Mouse (Mus musculus) retina, embryonic 14.5 days (tissue): ENCODE data around the gene Lrp1.

ENCODE experiments used
- DNase-seq: peaks from one replicate; pipeline ENCODE4 v3.0.0-alpha.2; 2015; ENCODE audit warnings: low spot score

Lrp1 gene

DNA sequence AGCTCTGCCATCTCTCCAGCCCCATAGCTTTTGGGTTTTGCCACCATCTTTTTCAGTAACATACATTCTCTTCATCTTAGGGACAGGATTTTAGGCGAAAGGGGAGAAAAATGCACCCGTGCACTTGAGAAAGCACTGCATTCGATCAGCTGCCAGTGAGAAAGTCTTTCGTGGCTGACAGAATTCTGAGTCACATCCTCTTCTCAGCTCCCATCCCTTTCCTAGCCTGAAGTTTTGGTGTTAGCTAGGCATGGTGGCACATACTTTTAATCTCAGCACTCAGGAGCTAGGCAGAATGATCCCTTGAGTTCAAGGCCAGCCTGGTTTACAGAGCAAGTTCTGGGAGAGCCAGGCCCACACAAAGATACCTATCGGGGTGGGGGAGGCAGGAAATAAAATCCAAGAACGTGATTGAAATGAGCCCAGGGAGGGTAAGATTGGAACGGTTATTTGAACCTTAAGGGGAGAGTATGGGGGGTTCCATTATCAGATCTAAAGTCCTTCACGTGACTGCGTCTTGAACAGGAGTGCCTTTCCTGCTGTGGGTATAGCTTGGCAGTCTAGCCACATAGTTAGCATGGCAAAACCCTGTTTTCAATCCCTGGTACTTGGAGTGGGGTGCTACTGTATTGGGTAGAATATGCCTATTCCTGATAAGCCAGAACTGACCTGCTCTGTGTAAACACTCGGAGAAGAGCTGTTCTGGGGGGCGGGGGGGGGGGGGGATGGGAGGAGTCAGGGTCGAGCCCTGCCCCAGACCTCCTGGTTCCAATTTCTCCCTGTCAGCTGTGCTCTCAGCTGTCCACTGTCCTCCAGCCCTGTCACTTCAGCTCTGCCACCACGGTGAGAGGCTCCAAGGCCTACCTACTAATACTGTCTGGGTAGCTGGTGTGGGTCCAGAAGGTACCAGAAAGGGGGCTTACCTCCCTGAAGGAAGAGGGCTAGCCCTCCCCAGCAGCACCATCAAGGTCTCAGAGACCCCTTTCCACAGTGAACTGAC lies 119.8 kb downstream of the Lrp1 start, which contains the start of gene Stac3:
Gene Stac3 (plus strand): TSS at position 793 of the 1,000 bp plus-strand sequence.
- no peak for DNase-seq

DNA sequence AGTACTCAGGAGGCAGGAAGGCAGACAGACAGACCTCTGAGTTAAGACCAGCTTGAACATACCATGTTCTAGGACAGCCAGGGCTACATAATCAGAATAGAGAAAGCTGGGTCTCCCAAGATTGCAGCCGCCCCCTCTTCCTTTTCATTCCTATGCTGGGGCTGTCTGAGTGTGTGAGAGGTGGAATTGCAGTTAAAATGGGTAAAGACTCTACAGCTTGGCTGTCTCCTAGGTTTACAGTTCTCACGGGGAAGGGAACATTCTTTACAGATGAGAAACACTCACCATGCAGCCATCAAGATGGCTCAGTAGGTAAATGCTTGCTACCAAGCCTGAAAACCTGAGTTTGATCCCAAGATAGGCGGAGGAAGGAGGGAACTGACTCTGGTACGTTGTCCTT lies 120.9 kb downstream of the Lrp1 start:
- no peak for DNase-seq

DNA sequence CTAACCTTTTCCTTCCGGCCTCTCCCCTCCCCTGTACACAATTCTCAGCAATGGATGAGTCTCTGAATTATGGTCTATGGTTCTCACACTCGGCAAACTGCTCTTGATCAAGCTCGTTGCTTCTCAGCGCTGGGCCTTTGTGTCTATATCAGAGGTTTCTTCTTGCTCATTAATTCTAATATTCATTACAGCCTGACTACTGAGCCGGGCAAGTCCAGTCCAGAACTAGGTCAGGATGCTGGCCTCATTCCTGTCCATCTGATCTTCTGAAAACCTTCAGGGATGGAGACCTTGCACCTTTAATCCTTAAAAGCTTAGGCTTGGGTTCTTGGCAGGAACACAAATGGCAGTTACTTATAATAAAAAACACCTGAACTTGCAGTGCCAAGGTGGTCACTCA lies 121.4 kb downstream of the Lrp1 start:
- DNase-seq: peak; percentile 61

DNA sequence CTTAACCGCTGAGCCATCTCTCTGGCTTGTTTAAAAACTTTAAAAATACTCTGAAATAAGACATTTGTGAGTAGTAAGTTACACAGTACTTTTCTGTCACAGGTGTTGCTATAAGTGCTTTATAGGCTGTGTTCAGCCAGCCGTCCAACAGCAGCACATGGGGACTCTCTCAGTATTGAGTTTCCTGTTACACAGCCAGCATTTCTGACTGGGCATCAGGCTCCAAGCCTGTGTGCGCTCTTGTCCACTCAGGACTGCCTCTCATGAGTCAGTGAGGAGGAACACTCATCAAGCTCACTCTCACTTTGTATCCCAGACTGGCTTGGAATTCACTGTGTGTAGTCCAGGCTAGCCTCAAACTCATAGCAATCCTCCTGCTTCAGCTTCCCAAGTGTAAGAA lies 124.8 kb downstream of the Lrp1 start:
- DNase-seq: no peak

DNA sequence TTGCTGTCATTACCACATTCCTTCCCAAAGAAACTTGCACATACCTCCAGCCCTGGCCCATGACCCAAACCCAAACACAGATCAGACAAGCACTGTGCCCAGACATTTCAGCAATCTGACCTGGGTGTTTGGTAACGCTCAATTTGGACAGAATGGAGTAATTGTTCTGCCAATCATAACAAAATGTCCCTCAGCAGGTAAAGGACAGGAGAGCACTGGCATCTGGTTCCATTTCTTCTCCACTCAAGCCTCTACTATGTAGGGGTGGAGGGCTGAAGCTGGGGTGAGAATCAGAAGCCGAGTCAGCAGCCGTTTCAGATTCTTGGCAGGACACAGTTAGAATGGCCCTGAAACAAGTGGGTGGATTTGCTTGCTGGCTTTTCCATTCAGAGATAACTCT lies 128.8 kb downstream of the Lrp1 start:
- DNase-seq: no peak

DNA sequence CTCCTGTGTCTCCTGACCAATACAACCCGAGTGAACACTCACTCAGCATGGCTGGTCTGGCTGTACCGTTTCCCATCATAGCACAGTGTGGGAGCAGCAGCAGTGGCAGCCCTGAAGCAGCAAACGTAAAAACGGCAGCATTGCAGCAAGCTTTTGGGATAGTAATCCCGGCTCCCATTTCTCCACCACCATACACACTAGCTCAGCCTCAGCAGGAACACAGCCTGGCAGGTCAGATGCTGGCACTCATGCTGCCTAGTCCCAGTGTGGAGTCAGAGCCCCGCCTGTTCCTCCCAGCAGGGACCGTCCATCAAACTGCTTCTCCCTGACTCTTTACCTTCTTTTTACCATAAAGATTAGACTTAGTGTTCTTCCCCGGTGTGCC lies 129.8 kb downstream of the Lrp1 start:
- DNase-seq: no peak

DNA sequence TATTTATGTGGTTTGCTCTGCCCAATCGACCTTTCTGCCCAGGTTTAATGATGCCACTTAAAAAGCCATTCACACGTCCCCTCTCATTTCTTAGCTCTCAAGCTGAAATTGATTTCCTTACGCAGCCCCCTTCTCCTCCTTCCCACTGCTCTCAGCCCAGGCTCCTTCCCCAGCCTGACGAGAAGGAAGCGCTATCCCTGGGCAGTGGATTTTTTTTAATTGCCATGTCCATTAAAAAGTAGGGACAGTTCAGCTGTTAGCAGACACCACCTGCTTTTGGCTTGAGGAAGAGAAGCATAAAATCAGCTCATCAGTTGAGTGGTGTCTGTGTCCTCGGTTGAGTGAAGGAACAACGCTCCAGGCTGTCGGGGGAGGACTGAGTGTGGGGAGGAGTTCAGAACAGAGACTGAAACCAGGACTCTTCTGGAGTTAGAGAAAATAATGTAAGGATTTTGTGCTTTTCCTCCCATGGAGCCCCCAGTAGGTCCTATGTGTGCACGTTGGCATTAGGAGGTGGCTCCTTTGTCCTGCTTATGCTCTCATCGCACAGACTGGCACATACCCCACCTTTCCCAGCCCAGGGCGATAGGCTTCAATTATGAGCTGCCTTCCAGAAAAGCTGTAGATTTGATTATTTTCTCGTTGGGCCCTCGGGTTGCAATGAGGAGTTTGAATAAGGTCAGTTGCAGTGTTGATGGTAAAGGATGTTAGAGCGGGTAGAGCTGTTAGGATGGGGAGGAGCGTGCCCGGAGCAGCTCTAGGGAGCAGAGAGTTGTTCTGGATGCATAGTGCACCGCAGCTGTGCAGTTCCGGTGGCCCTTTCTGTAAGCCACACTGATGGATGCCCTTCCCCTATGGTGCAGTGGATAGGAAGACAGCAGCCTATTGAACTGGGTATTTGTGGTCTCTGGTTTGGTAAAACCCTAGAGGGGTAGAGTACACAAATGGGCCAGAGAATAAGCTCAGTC lies 130.5 kb downstream of the Lrp1 start:
- no peak for DNase-seq

DNA sequence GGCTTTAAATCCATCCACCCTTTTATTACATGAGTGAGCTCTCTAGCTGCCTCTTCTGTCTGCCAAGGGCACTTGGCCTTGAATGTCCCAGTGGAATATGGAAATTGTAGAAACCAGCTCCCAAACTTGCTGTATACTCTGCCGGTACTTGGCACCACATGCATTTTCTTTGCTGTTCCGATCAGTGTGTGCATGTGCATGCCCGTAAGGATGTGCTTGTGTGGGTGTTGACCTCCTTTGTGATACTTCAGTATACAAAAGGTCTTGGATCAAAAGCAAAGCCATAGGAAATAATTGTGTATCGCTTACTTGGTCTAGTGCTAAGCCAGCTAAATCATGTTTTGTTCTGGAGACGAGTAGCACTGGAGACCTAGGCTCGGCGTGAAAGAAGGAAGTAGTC lies 132.1 kb downstream of the Lrp1 start:
- DNase-seq: no peak
